Mouse (Mus musculus) cortical plate, adult 2 months (tissue): ENCODE results near the gene Ranbp9. TPM values are rescaled to one million over a fixed set of nuclear protein-coding genes. Genes with fewer than 3 reads are reported as not detected.

Experiments
- H3K27ac ChIP-seq: fragments of 200-500 bp; 2 replicates; pipeline ENCODE4 v1.5.1; 2012; ENCODE audit warnings: low read length, control low read depth, inconsistent platforms; ENCODE audit not compliant: insufficient read depth
- H3K4me1 ChIP-seq: fragments of 200-500 bp; 2 replicates; pipeline ENCODE4 v1.6.1; 2011; ENCODE audit warnings: low read length; ENCODE audit not compliant: control insufficient read depth, insufficient read depth
- H3K4me3 ChIP-seq: fragments of 200-500 bp; 2 replicates; pipeline ENCODE4 v1.5.1; 2011; ENCODE audit warnings: mild to moderate bottlenecking, low read length, control low read depth; ENCODE audit not compliant: insufficient read depth
- CTCF ChIP-seq: fragments of 200-500 bp; IDR thresholded peaks from 2 replicates; pipeline ENCODE4 v1.5.1; 2011; ENCODE audit warnings: mild to moderate bottlenecking, control low read depth, low read length; ENCODE audit not compliant: insufficient read depth; ENCODE audit errors: extremely low read depth
- POLR2A ChIP-seq: fragments of 200-500 bp; IDR thresholded peaks from 2 replicates; pipeline ENCODE4 v1.6.1; 2011; ENCODE audit warnings: mild to moderate bottlenecking, low read length, control low read depth; ENCODE audit not compliant: insufficient read depth; ENCODE audit errors: extremely low read depth
- polyA plus RNA-seq: library from polyadenylated mRNA; depleted of rRNA; stranded (reverse); fragments of >200 nt; gene quantifications from 2 replicates; pipeline ENCODE4 v1.2.3, GENCODE M21; 2012

Ranbp9 gene
- polyA plus RNA-seq, 1 experiment, result 70.7 TPM

DNA sequence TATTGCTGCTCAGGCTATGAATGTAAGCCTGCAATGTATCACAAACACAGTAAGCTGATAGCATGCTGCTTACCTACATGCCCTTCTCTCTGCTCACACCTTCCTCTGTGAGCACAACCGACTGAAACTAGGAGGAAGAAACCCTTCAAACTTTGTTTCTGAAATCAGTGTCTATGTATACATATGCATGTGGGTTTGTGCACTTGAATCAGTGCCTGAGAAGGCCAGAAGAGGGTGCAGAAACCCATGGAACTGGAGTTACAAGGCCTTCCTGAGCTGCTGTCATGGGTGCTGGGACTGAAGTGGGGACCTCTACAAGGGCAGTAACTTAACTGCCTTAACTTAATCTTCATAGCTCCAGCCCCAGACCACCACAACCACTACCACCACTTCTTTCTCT lies 23.9 kb downstream of the Ranbp9 start:
- Histone ChIP-seq H3K4me1 (peaks cover 5% of the 10 kb centered on the region), H3K4me3 (no peak overlapping the region), H3K27ac (no peak overlapping the region)
- TF ChIP-seq POLR2A, result no peak
- TF ChIP-seq CTCF, result no peak

GRCm38 (mm10) chr13:43454431-43454830 lies 26.7 kb downstream of the Ranbp9 start:
- no peak for TF ChIP-seq POLR2A
- TF ChIP-seq CTCF, result no peak
- H3K4me3 ChIP-seq, result no peak overlapping the region
- no peak overlapping the region for H3K27ac ChIP-seq
- H3K4me1 ChIP-seq, result peaks cover 5% of the 10 kb centered on the region

GRCm38 (mm10) chr13:43452843-43453605 lies 28.1 kb downstream of the Ranbp9 start:
- no peak for TF ChIP-seq POLR2A
- no peak for TF ChIP-seq CTCF
- no peak overlapping the region for H3K27ac ChIP-seq
- H3K4me3 ChIP-seq, result no peak overlapping the region
- H3K4me1 ChIP-seq, result peaks cover 5% of the 10 kb centered on the region

GRCm38 (mm10) chr13:43452177-43452576 lies 28.9 kb downstream of the Ranbp9 start:
- TF ChIP-seq POLR2A, result no peak
- no peak for TF ChIP-seq CTCF
- Histone ChIP-seq H3K4me3 (no peak overlapping the region), H3K27ac (no peak overlapping the region), H3K4me1 (peaks cover 10% of the 10 kb centered on the region)

GRCm38 (mm10) chr13:43450686-43451085 lies 30.4 kb downstream of the Ranbp9 start:
- Histone ChIP-seq H3K4me3 (no peak overlapping the region), H3K27ac (no peak overlapping the region), H3K4me1 (peaks cover 10% of the 10 kb centered on the region)
- TF ChIP-seq CTCF (no peak), POLR2A (no peak)

DNA sequence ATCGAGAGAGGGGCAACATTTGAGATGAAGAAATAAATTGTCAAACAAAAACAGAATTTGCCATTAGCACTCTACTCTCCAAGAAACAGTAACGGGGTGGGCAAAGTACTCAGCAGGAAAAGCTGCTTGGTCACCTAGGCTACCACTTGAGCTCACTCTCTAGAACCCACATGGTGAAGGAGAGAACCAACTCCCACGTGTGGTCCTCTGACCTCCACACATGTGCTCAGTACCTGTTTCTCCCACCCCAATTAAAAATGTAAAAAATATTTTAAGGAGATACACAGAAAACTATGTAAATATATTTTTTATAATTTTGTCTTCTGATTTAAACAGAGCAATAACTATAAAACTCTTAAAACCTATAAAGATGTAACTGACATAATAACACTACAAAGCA lies 33.4 kb downstream of the Ranbp9 start:
- no peak for TF ChIP-seq CTCF
- no peak for TF ChIP-seq POLR2A

DNA sequence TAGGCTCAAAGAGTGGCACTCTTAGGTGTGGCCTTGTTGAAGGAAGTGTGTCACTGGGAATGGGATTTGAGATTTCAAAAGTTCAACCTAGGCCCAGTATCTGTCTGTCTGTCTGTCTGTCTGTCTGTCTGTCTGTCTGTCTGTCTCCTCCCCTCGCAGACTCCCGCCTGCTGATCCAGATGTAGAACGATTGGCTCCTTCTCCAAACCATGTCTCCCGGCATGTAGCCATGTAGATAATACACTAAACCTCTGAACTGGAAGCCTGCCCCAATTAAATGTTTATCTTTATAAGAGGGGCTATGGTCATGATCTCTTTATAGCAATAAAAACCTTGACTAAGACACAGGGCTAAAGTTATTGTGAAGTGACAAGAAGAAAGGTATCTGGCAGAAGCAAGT lies 35.3 kb downstream of the Ranbp9 start:
- TF ChIP-seq POLR2A, result no peak
- no peak for TF ChIP-seq CTCF
- no peak overlapping the region for H3K4me3 ChIP-seq
- H3K27ac ChIP-seq, result no peak overlapping the region
- H3K4me1 ChIP-seq, result peaks cover 6% of the 10 kb centered on the region

More for the DNA sequence above, 33.4 kb downstream of the Ranbp9 start:
- Histone ChIP-seq H3K4me3 (no peak overlapping the region), H3K27ac (no peak overlapping the region), H3K4me1 (peaks cover 5% of the 10 kb centered on the region)

DNA sequence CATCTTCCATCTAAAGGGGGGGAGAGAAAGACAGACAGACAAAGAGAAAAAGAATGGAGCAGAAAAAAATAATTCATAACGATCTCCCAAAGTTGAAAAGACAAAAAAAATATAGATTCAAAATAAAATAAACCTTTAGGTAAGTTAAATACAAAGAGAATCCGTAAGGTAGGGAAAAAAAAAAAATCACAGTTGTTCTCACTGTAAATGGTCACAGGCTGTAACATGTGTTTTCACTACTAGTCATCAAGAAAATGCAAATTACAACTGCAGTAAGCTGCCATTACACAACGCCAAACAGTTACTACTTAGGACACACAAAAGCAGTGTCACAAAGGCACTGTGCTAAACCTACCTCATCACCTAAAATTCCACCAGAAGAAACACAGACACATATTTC lies 36.4 kb downstream of the Ranbp9 start:
- Histone ChIP-seq H3K4me1 (peaks cover 6% of the 10 kb centered on the region), H3K27ac (no peak overlapping the region), H3K4me3 (no peak overlapping the region)
- TF ChIP-seq POLR2A, result no peak
- TF ChIP-seq CTCF, result no peak

- Histone ChIP-seq H3K4me3 (no peak overlapping the region), H3K4me1 (peaks cover 6% of the 10 kb centered on the region), H3K27ac (no peak overlapping the region)
- no peak for TF ChIP-seq CTCF
- TF ChIP-seq POLR2A, result no peak
Observed at GRCm38 (mm10) chr13:43443706-43444105, 37.4 kb downstream of the Ranbp9 start.

DNA sequence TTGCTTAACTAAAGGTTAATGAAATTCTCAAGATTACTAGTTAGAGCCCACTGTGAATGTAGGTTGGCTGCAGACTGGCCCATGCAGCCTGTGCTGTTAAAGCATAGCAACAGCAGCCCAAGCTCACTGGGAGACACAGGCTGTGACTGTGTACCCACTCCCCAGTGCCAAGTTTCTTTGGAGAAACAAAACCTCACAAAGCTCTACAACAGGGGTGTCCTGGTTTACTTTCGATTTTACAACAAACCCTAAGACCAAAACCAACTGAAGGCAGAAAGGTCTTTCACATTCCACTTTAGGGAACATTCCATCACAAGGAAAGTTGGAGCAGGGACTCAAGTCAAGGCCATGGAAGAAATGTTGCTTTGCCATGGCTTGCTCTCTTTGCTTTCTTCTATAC lies 38.5 kb downstream of the Ranbp9 start:
- no peak overlapping the region for H3K4me3 ChIP-seq
- TF ChIP-seq CTCF (no peak), POLR2A (no peak)
- peaks cover 4% of the 10 kb centered on the region for H3K4me1 ChIP-seq
- H3K27ac ChIP-seq, result no peak overlapping the region
